Mouse (Mus musculus): ENCODE results near the gene Tmprss13. TPM values are rescaled to one million over a fixed set of nuclear protein-coding genes. Genes with fewer than 3 reads are reported as not detected.

The Tmprss13 gene
- polyA plus RNA-seq, 1 experiment from 2014 or later, result 0.55 TPM

DNA sequence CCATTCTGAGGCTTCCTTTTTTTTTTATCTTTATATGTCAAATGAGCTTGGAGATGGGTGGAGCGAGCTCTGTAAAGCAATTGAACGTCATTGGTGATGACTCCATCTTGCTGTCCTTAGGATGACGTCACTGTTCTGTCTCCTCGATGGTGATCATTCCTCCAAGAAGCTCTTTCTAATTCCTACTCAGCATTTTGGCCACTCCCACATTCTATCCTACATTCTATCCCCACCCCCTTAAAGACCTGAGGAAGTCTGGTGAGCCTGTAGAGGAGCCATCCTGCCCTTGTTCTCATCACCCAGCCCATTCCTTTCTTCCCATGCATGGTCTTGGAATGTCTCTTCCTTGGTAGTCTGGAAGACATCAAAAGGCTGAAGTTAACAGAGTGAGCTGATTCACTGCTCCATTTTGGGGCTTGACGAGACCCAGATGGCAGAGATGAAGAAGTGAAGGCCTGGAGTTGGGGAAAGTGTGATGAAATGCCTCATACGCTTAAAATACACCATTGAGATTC, 56.1 kb downstream of the Tmprss13 start:
- H3K27me3 ChIP-seq (ENCODE audit: control insufficient read depth, insufficient read depth, low read length), result no peaks in the 10 kb centered on the region
- ATAC-seq (replicated peaks; ENCODE audit: insufficient number of reproducible peaks, low FRiP score, low TSS enrichment, low read depth), result no peak
- H3K36me3 ChIP-seq (replicated peaks; ENCODE audit: control insufficient read depth, insufficient read depth, low read depth, low read length), result no peaks in the 10 kb centered on the region
- no peak overlapping the region for H3K27ac ChIP-seq (replicated peaks; ENCODE audit: low read depth, low read length)
- H3K4me1 ChIP-seq (ENCODE audit: control insufficient read depth, insufficient read depth, low read length), result no peaks in the 10 kb centered on the region; the same call in 1 of the 2 replicates
- no peak overlapping the region for H3K9ac ChIP-seq (replicated peaks; ENCODE audit: low read length)
- DNase-seq (ENCODE audit: low spot score), result no peak
- no peak overlapping the region for H3K4me3 ChIP-seq (ENCODE audit: low read depth, low read length)
- no peaks in the 10 kb centered on the region for H3K9me3 ChIP-seq (replicated peaks; ENCODE audit: control insufficient read depth, low read length)
- no peak overlapping the region for H3K4me2 ChIP-seq (ENCODE audit: low read depth, low read length)
- WGBS, result 89% methylated on average over 6 of the region's 6 CpGs

DNA sequence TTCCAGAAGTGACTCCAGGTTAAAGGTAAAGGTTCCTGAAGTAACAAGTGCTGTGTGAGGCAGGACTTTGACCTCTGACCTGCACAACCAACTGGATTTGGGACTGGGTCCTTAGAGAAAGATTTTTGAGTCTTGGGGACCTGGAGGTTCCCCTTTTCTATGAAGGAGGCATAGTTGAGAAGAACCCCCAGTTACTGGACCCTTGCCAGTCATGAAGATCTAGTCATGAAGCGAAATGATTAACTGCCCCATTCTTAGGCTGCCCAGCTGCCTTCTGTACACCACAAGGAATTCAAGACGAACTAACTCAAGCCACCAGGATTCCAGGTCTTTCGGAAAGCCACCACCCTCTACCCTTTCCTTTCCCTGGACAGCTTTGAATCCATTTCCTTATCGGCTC, 57.5 kb downstream of the Tmprss13 start:
- H3K4me3 ChIP-seq (ENCODE audit: low read depth, low read length), result no peak overlapping the region
- H3K4me2 ChIP-seq (ENCODE audit: low read depth, low read length), result no peak overlapping the region
- no peak for DNase-seq (ENCODE audit: low spot score)
- WGBS, result 84% methylated on average over 4 of the region's 4 CpGs
- no peak for ATAC-seq (replicated peaks; ENCODE audit: insufficient number of reproducible peaks, low FRiP score, low TSS enrichment, low read depth)
- no peak overlapping the region for H3K27ac ChIP-seq (replicated peaks; ENCODE audit: low read depth, low read length)
- no peaks in the 10 kb centered on the region for H3K27me3 ChIP-seq (ENCODE audit: control insufficient read depth, insufficient read depth, low read length)
- no peaks in the 10 kb centered on the region; the same call in 1 of the 2 replicates for H3K4me1 ChIP-seq (ENCODE audit: control insufficient read depth, insufficient read depth, low read length)
- no peaks in the 10 kb centered on the region for H3K9me3 ChIP-seq (replicated peaks; ENCODE audit: control insufficient read depth, low read length)
- no peak overlapping the region for H3K9ac ChIP-seq (replicated peaks; ENCODE audit: low read length)
- H3K36me3 ChIP-seq (replicated peaks; ENCODE audit: control insufficient read depth, insufficient read depth, low read depth, low read length), result no peaks in the 10 kb centered on the region

DNA sequence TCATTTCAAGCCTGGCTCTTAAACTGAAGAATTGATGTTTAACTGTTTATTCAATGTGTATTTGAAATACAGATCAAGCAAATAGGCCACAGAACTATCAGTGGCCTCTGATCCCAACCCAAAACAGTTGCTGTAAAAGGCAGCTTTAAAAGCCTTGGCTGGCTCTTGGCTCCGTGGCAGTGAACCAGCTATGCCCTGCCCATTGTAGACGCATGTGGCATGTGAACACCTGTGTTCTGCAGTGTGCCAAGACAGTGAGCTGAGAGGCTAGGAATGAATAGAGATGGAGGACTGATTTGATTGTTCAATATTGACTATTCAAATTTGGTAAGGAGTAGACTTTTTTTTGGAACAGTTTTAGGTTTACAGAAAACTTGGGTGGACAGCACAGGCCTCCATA, 58.0 kb downstream of the Tmprss13 start:
- no peak for DNase-seq (ENCODE audit: low spot score)
- H3K4me2 ChIP-seq (ENCODE audit: low read depth, low read length), result no peak overlapping the region
- H3K4me1 ChIP-seq (ENCODE audit: control insufficient read depth, insufficient read depth, low read length), result no peaks in the 10 kb centered on the region; the same call in 1 of the 2 replicates
- H3K27ac ChIP-seq (replicated peaks; ENCODE audit: low read depth, low read length), result no peak overlapping the region
- H3K36me3 ChIP-seq (replicated peaks; ENCODE audit: control insufficient read depth, insufficient read depth, low read depth, low read length), result no peaks in the 10 kb centered on the region
- no peaks in the 10 kb centered on the region for H3K27me3 ChIP-seq (ENCODE audit: control insufficient read depth, insufficient read depth, low read length)
- no peak for ATAC-seq (replicated peaks; ENCODE audit: insufficient number of reproducible peaks, low FRiP score, low TSS enrichment, low read depth)
- no peak overlapping the region for H3K4me3 ChIP-seq (ENCODE audit: low read depth, low read length)
- WGBS, result 86% methylated on average over 2 of the region's 2 CpGs
- H3K9me3 ChIP-seq (replicated peaks; ENCODE audit: control insufficient read depth, low read length), result no peaks in the 10 kb centered on the region
- no peak overlapping the region for H3K9ac ChIP-seq (replicated peaks; ENCODE audit: low read length)

DNA sequence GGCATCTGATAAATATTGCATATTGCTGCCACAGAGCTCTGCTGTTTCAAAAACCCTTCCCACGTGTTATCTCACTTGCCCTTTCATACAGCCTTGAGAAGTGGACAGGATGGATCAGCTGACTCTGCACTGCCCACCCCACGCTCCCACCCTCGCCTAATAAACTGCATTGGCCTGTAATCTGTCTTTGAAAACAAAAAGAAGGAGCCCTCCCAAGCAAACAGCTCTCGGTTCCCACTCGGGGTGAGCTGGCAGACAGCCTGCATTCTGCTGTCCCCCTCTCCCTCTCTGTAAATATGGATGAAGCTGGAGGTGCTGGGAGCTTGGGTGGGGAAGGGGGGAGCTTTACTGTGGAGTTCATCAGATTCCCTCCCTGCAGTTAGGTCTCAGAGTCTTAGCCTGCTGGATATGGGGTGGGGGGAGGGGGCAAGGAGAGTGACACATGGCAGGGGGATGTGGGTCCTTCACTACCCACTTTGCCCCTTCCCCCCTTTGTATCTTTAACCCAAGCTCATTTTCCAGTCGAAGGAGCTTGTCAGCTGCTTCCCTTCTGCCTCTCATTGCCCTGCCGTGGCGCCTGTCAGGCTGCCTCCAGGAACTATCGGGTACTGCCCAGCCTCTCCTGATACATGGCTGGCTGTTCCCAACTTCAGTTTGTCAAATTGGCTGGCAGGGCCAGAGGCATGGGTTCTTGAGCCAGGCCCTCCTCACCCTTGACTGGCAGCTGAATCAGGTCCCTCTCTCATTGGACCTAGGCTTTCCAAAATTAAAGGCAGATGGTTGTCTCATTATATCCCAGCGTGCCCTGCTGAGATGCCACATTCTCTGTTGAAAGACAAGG, 61.7 kb downstream of the Tmprss13 start:
- Histone ChIP-seq H3K4me3 (ENCODE audit: low read depth, low read length) (no peak overlapping the region), H3K4me1 (ENCODE audit: control insufficient read depth, insufficient read depth, low read length) (no peaks in the 10 kb centered on the region), H3K36me3 (replicated peaks; ENCODE audit: control insufficient read depth, insufficient read depth, low read depth, low read length) (no peaks in the 10 kb centered on the region), H3K27me3 (ENCODE audit: control insufficient read depth, insufficient read depth, low read length) (no peaks in the 10 kb centered on the region), H3K4me2 (ENCODE audit: low read depth, low read length) (no peak overlapping the region), H3K9ac (replicated peaks; ENCODE audit: low read length) (no peak overlapping the region), H3K9me3 (replicated peaks; ENCODE audit: control insufficient read depth, low read length) (no peaks in the 10 kb centered on the region), H3K27ac (replicated peaks; ENCODE audit: low read depth, low read length) (no peak overlapping the region)
- no peak for DNase-seq (ENCODE audit: low spot score)
- WGBS, result 65% methylated on average over 10 of the region's 10 CpGs
- ATAC-seq (replicated peaks; ENCODE audit: insufficient number of reproducible peaks, low FRiP score, low TSS enrichment, low read depth), result no peak

DNA sequence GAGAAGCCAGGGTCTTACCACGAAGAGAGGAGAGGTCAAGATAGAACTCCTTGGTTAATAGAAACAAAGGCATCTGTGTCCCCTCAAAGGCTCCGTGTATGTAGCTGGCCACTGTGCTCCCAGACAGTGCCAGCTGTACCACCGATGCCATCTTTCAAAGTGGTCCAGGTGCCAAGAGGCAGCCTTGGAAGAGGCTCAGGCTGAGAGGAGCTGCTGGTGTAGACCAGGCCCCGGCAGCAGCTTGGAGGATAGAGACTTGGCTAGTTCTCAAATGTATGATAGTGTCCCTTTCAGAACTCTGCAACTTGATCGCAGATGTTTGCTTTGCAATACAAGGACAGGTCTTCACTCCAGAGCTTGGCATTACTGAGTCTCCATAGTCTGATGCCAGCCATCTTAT, 63.4 kb downstream of the Tmprss13 start:
- Histone ChIP-seq H3K27me3 (ENCODE audit: control insufficient read depth, insufficient read depth, low read length) (no peaks in the 10 kb centered on the region), H3K9ac (replicated peaks; ENCODE audit: low read length) (no peak overlapping the region), H3K36me3 (replicated peaks; ENCODE audit: control insufficient read depth, insufficient read depth, low read depth, low read length) (no peaks in the 10 kb centered on the region), H3K4me1 (ENCODE audit: control insufficient read depth, insufficient read depth, low read length) (no peaks in the 10 kb centered on the region), H3K4me3 (ENCODE audit: low read depth, low read length) (no peak overlapping the region), H3K4me2 (ENCODE audit: low read depth, low read length) (no peak overlapping the region), H3K27ac (replicated peaks; ENCODE audit: low read depth, low read length) (no peak overlapping the region), H3K9me3 (replicated peaks; ENCODE audit: control insufficient read depth, low read length) (no peaks in the 10 kb centered on the region)
- 73% methylated on average over 5 of the region's 5 CpGs for WGBS
- DNase-seq (ENCODE audit: low spot score), result no peak
- ATAC-seq (replicated peaks; ENCODE audit: insufficient number of reproducible peaks, low FRiP score, low TSS enrichment, low read depth), result no peak

DNA sequence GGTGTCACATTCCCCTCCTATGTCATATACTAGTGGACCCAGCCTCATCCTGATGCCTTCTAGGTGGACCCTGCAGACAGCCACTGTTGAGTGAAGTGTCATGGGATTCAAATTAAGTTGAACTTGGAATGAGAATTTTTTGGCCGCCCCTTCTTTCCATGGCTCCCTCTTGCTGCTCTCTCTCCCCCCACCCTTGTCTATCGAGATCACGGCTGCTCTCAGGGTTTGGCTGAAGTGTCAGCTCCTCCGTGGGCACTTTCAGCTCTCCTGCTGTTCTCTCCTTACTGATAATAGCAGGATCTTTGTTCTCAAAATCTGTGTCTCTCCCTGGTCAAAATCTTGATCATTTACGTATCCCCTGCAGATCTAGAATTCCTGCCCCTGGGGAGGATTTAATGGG, 63.9 kb downstream of the Tmprss13 start:
- H3K9me3 ChIP-seq (replicated peaks; ENCODE audit: control insufficient read depth, low read length), result no peaks in the 10 kb centered on the region
- no peak overlapping the region for H3K9ac ChIP-seq (replicated peaks; ENCODE audit: low read length)
- H3K27ac ChIP-seq (replicated peaks; ENCODE audit: low read depth, low read length), result no peak overlapping the region
- DNase-seq (ENCODE audit: low spot score), result no peak
- H3K27me3 ChIP-seq (ENCODE audit: control insufficient read depth, insufficient read depth, low read length), result no peaks in the 10 kb centered on the region
- WGBS, result 73% methylated on average over 5 of the region's 5 CpGs
- H3K36me3 ChIP-seq (replicated peaks; ENCODE audit: control insufficient read depth, insufficient read depth, low read depth, low read length), result no peaks in the 10 kb centered on the region
- no peak overlapping the region for H3K4me2 ChIP-seq (ENCODE audit: low read depth, low read length)
- no peaks in the 10 kb centered on the region for H3K4me1 ChIP-seq (ENCODE audit: control insufficient read depth, insufficient read depth, low read length)
- H3K4me3 ChIP-seq (ENCODE audit: low read depth, low read length), result no peak overlapping the region
- ATAC-seq (replicated peaks; ENCODE audit: insufficient number of reproducible peaks, low FRiP score, low TSS enrichment, low read depth), result no peak

DNA sequence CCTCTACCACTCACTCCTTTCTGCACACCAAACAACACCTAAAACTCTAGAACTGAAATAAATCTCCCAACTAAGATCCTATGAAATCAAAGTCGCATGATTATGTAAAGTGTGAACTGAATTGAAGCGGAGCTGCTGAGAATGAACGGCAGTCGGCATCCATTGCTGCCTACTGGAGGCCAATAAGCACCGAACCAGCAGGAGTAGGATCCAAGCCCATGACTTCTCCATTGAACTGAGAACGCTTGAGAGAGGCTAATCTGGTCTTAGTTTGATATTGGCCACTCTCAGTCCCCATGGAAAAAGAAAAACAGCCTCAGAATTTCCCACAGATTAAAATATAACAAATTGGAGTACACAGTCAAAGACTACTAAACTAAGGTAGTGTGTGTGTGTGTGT, 65.0 kb downstream of the Tmprss13 start:
- Histone ChIP-seq H3K27me3 (ENCODE audit: control insufficient read depth, insufficient read depth, low read length) (no peaks in the 10 kb centered on the region), H3K9me3 (replicated peaks; ENCODE audit: control insufficient read depth, low read length) (no peaks in the 10 kb centered on the region), H3K4me2 (ENCODE audit: low read depth, low read length) (no peak overlapping the region), H3K27ac (replicated peaks; ENCODE audit: low read depth, low read length) (no peak overlapping the region), H3K4me3 (ENCODE audit: low read depth, low read length) (no peak overlapping the region), H3K4me1 (ENCODE audit: control insufficient read depth, insufficient read depth, low read length) (no peaks in the 10 kb centered on the region), H3K36me3 (replicated peaks; ENCODE audit: control insufficient read depth, insufficient read depth, low read depth, low read length) (no peaks in the 10 kb centered on the region), H3K9ac (replicated peaks; ENCODE audit: low read length) (no peak overlapping the region)
- no peak for ATAC-seq (replicated peaks; ENCODE audit: insufficient number of reproducible peaks, low FRiP score, low TSS enrichment, low read depth)
- 93% methylated on average over 6 of the region's 6 CpGs for WGBS
- no peak for DNase-seq (ENCODE audit: low spot score)

DNA sequence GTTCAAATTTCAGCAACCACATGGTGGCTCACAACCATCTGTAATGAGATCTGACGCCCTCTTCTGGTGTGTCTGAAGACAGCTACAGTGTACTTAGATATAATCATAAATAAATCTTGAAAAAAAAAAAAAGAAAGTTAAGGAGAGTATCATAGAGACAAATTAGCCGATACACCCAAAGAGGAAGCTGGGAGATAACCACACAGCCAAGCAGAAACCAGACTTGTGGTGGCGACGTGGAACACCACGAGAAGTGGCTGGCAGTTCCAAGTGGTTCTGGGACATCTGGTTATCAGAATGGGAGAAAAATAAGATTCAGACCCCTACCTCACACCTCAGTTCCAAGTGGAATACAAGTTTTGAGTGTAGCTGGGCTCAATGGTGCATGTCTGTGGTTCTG, 67.8 kb downstream of the Tmprss13 start:
- no peaks in the 10 kb centered on the region for H3K9me3 ChIP-seq (replicated peaks; ENCODE audit: control insufficient read depth, low read length)
- ATAC-seq (replicated peaks; ENCODE audit: insufficient number of reproducible peaks, low FRiP score, low TSS enrichment, low read depth) (no peak), DNase-seq (ENCODE audit: low spot score) (no peak)
- H3K4me1 ChIP-seq (ENCODE audit: control insufficient read depth, insufficient read depth, low read length), result no peaks in the 10 kb centered on the region
- no peak overlapping the region for H3K4me3 ChIP-seq (ENCODE audit: low read depth, low read length)
- no peak overlapping the region for H3K4me2 ChIP-seq (ENCODE audit: low read depth, low read length)
- no peak overlapping the region for H3K27ac ChIP-seq (replicated peaks; ENCODE audit: low read depth, low read length)
- H3K27me3 ChIP-seq (ENCODE audit: control insufficient read depth, insufficient read depth, low read length), result no peaks in the 10 kb centered on the region
- no peak overlapping the region for H3K9ac ChIP-seq (replicated peaks; ENCODE audit: low read length)
- no peaks in the 10 kb centered on the region for H3K36me3 ChIP-seq (replicated peaks; ENCODE audit: control insufficient read depth, insufficient read depth, low read depth, low read length)
- WGBS, result 85% methylated on average over 5 of the region's 5 CpGs

Measured in embryonic facial prominence, embryonic 11.5 days (tissue).